Mouse (Mus musculus) thymus, adult 2 months (tissue): ENCODE data around the gene Cdc7. TPM values are rescaled to one million over a fixed set of nuclear protein-coding genes. Genes with fewer than 3 reads are reported as not detected.
A peak's percentile ranks its signal among the peaks of the same experiment; 100 is the strongest.

Experiments used
- DNase-seq: peaks from one replicate; pipeline ENCODE4 v3.0.0; 2021
- H3K27ac ChIP-seq: fragments of 200-500 bp; 2 replicates; pipeline ENCODE4 v1.5.1; 2012; ENCODE audit warnings: low read length, control low read depth; ENCODE audit not compliant: control insufficient read depth, insufficient read depth
- H3K27me3 ChIP-seq: fragments of 200-500 bp; 2 replicates; pipeline ENCODE4 v1.6.1; 2012; ENCODE audit warnings: mild to moderate bottlenecking, low read length, moderate library complexity, mixed read lengths; ENCODE audit not compliant: control insufficient read depth, insufficient read depth
- H3K36me3 ChIP-seq: fragments of 200-500 bp; 2 replicates; pipeline ENCODE4 v1.6.1; 2012; ENCODE audit warnings: mild to moderate bottlenecking, low read length, moderate library complexity; ENCODE audit not compliant: control insufficient read depth, insufficient read depth
- H3K4me1 ChIP-seq: fragments of 200-500 bp; replicated peaks from 2 replicates; pipeline ENCODE4 v1.6.1; 2012; ENCODE audit warnings: low read length; ENCODE audit not compliant: control insufficient read depth, insufficient read depth
- H3K4me3 ChIP-seq: fragments of 200-500 bp; 2 replicates; pipeline ENCODE4 v1.5.1; 2012; ENCODE audit warnings: mild to moderate bottlenecking, low read length, control low read depth, moderate library complexity; ENCODE audit not compliant: control insufficient read depth, insufficient read depth
- CTCF ChIP-seq: fragments of 200-500 bp; IDR thresholded peaks from 2 replicates; pipeline ENCODE4 v1.5.1; 2012; ENCODE audit warnings: mild to moderate bottlenecking, control low read depth, low read length, moderate library complexity, borderline replicate concordance; ENCODE audit not compliant: control insufficient read depth, poor library complexity, insufficient read depth; ENCODE audit errors: extremely low read depth
- POLR2A ChIP-seq: fragments of 200-500 bp; IDR thresholded peaks from 2 replicates; pipeline ENCODE4 v1.6.1; 2012; ENCODE audit warnings: mild to moderate bottlenecking, low read length, control low read depth, moderate library complexity; ENCODE audit not compliant: control insufficient read depth, poor library complexity, insufficient read depth; ENCODE audit errors: extremely low read depth
- WGBS: fragments of 180-500 bp; shearing (Covaris S2); methylation state at CpG from one replicate; pipeline ENCODE4 v1.1.7; 2018; 5-methylcytosine and 5-hydroxymethylcytosine counted together
- polyA plus RNA-seq: library from polyadenylated mRNA; depleted of rRNA; stranded (reverse); fragments of >200 nt; gene quantifications from 2 replicates; pipeline ENCODE4 v1.2.3, GENCODE M21; 2012

Gene Cdc7
- polyA plus RNA-seq, 1 experiment = 26.8 TPM

GRCm38 (mm10) chr5:107015046-107015421, 50.9 kb downstream of the Cdc7 start:
- TF ChIP-seq CTCF (no peak), POLR2A (no peak)
- H3K27ac ChIP-seq = 0 out of 2 replicates have a peak overlapping the region, but pooled peaks have one; percentile 2

GRCm38 (mm10) chr5:107015422-107016081, 51.4 kb downstream of the Cdc7 start:
- 0 out of 2 replicates have a peak overlapping the region, but pooled peaks have one; percentile 2 for H3K4me3 ChIP-seq
- TF ChIP-seq CTCF (no peak), POLR2A (no peak)
- 7% methylated on average over 10 of the region's 10 CpGs for WGBS

More at GRCm38 (mm10) chr5:107015046-107015421, 50.9 kb downstream of the Cdc7 start:
- no peak for DNase-seq
- WGBS = 47% methylated on average over 2 of the region's 2 CpGs
- H3K4me1 ChIP-seq = peaks cover 28% of the 10 kb centered on the region
- no peaks in the 10 kb centered on the region for H3K36me3 ChIP-seq
- H3K4me3 ChIP-seq = no peak overlapping the region
- no peaks in the 10 kb centered on the region for H3K27me3 ChIP-seq

GRCm38 (mm10) chr5:107016538-107016937, 52.4 kb downstream of the Cdc7 start:
- 37% methylated on average over 4 of the region's 4 CpGs for WGBS
- Histone ChIP-seq H3K27ac (no peak overlapping the region), H3K36me3 (no peaks in the 10 kb centered on the region), H3K4me3 (no peak overlapping the region), H3K4me1 (peaks cover 26% of the 10 kb centered on the region), H3K27me3 (no peaks in the 10 kb centered on the region)
- DNase-seq = no peak
- no peak for TF ChIP-seq CTCF

More at GRCm38 (mm10) chr5:107015422-107016081, 51.4 kb downstream of the Cdc7 start:
- no peaks in the 10 kb centered on the region for H3K27me3 ChIP-seq
- H3K36me3 ChIP-seq = no peaks in the 10 kb centered on the region
- peak; percentile 30 for DNase-seq
- 0 out of 2 replicates have a peak overlapping the region, but pooled peaks have one; percentile 2 for H3K27ac ChIP-seq
- peaks cover 28% of the 10 kb centered on the region for H3K4me1 ChIP-seq

GRCm38 (mm10) chr5:107017544-107017943, 53.4 kb downstream of the Cdc7 start:
- Histone ChIP-seq H3K4me1 (peaks cover 17% of the 10 kb centered on the region), H3K27me3 (no peaks in the 10 kb centered on the region), H3K4me3 (no peak overlapping the region), H3K27ac (no peak overlapping the region), H3K36me3 (no peaks in the 10 kb centered on the region)
- TF ChIP-seq POLR2A (no peak), CTCF (no peak)
- 93% methylated on average over 2 of the region's 2 CpGs for WGBS
- DNase-seq = no peak

- Histone ChIP-seq H3K4me1 (peaks cover 15% of the 10 kb centered on the region), H3K4me3 (no peak overlapping the region), H3K36me3 (no peaks in the 10 kb centered on the region), H3K27ac (no peak overlapping the region), H3K27me3 (no peaks in the 10 kb centered on the region)
- TF ChIP-seq POLR2A = no peak
- TF ChIP-seq CTCF = no peak
- DNase-seq = no peak
- WGBS = 94% methylated on average over 5 of the region's 5 CpGs
Measured at GRCm38 (mm10) chr5:107019057-107019456, 54.9 kb downstream of the Cdc7 start.

GRCm38 (mm10) chr5:107019904-107020303, 55.8 kb downstream of the Cdc7 start:
- H3K27me3 ChIP-seq = no peaks in the 10 kb centered on the region
- no peak for TF ChIP-seq POLR2A
- TF ChIP-seq CTCF = no peak
- H3K4me1 ChIP-seq = peaks cover 10% of the 10 kb centered on the region
- H3K4me3 ChIP-seq = no peak overlapping the region
- 88% methylated on average over 6 of the region's 6 CpGs for WGBS
- no peak for DNase-seq
- H3K36me3 ChIP-seq = no peaks in the 10 kb centered on the region
- no peak overlapping the region for H3K27ac ChIP-seq

- WGBS = 93% methylated on average over 7 of the region's 7 CpGs
- no peak for DNase-seq
- no peak overlapping the region for H3K4me3 ChIP-seq
- H3K36me3 ChIP-seq = no peaks in the 10 kb centered on the region
- TF ChIP-seq CTCF = no peak
- TF ChIP-seq POLR2A = no peak
- H3K4me1 ChIP-seq = peaks cover 5% of the 10 kb centered on the region
- H3K27me3 ChIP-seq = no peaks in the 10 kb centered on the region
- H3K27ac ChIP-seq = no peak overlapping the region
Measured at GRCm38 (mm10) chr5:107020366-107020765, 56.2 kb downstream of the Cdc7 start.
